Mouse (Mus musculus): ENCODE data around the gene Arhgap32.
"Not testable (repeated sequence)": the region's sequence is repeated elsewhere in the genome, so short reads cannot be mapped to it uniquely, and the experiment has no call there.

Arhgap32 gene

DNA sequence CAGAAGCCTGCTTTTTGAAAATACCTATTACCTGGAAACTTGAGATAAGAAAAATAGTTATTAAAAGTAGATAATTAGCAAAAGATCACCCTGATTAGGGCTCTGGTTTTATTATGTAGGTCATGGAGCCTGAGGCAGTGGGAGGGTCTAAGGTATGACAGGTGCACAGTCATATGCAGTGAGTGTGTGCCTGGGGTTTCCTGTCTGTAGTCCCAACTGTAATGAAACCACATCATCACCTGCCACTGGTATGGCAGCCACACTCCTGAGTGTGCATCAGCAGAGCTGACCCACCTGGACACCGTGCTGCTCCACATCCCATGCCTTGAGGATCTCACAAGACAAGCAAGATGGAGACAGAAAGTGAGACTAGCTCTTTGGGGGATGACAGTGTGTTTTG, at the start of gene Arhgap32:
TSS of gene Arhgap32 (plus strand) at position 351 of the 400 bp plus-strand sequence.
- no peak for DNase-seq (ENCODE audit: low spot score)

DNA sequence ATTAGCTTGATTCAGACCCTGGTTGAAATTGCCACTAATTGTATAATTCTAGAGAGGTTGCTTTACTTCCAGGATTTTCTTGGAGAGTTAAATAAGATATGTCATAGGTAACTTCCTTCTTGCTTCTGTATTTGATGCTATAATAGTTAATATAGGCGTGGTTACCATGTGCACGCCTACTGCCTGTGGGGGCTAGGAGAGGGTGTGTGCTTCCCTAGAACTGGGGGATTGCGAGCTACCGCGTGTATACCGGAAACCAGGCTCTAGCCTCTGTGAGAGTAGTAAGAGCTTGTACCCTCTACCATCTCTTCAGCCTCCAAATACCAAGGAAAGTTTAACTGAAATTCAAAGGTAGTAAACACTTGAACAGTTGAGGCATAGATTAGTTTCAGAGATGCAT, 43.2 kb upstream of the Arhgap32 start:
- DNase-seq (ENCODE audit: low spot score) = no peak

DNA sequence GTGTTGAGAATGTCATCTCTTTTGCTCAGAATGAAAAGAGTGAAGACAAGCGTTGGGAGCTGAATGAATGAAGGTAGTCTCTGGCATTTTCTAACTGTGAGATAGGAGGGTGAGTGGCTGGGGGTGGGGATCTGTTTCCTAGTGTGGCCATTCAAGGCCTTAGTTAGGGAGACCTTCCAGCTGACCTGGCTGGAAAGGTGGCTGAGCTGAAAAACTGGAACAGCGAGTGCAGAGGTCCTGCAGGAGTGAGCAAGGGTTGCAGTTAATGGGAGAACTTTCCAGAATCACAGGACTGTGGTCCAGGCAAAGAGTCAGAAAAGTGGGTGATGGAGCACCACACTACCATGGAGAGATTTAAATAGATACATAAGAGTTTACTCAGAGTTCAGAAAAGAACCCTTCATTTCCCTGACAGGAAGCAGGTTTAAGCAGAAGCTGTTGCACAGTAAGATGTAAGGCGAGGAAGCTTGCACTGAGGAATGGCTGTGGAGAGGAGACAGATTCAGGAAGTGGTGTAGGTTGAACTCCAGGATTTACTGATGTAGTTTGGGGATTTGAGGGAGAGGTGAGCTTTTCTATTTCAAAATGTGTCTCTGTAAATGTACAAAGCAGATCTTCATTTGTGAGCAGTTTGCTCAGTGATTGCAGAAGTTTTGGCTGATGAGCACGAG, 27.7 kb upstream of the Arhgap32 start:
- no peak for DNase-seq (ENCODE audit: low spot score)

DNA sequence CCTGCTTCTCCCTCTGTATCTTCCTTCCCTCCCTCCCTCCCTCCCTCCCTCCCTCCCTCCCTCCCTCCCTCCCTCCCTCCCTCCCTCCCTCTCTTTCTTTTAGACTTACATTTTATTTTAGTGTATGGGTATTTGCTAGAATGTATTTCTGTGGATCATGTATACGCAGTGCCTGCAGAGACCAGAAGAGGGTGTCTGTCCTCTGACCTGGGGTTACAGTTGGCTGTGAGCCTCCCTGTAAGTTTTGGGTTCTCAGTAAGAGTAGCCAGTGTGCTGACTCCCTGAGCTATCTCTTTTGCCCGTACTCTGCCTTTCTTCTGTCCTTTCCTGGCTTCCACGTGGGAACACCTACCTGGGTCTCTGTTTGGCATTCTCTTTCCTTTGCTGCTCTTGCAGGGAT, 27.1 kb upstream of the Arhgap32 start:
- DNase-seq (ENCODE audit: low spot score) = no peak

DNA sequence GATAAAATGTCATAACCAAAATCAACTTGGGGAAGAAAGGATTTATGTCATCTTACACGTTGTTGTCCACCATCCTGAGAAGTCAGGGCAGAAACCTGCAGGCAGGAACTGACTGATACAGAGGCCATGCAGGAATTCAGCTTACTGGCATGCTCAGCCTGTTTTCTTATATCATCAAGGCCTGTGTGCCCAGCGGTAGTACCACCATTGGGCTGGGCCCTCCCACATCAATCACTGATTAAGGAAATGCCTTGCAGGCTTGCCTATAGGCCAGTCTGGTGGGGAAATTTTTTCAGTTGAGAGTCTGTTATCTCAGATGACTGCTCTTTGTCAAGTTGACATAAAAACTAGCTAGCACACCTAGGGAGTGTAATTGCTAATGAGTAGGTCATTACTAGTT, 22.5 kb upstream of the Arhgap32 start:
- no peak for DNase-seq (ENCODE audit: low spot score)

DNA sequence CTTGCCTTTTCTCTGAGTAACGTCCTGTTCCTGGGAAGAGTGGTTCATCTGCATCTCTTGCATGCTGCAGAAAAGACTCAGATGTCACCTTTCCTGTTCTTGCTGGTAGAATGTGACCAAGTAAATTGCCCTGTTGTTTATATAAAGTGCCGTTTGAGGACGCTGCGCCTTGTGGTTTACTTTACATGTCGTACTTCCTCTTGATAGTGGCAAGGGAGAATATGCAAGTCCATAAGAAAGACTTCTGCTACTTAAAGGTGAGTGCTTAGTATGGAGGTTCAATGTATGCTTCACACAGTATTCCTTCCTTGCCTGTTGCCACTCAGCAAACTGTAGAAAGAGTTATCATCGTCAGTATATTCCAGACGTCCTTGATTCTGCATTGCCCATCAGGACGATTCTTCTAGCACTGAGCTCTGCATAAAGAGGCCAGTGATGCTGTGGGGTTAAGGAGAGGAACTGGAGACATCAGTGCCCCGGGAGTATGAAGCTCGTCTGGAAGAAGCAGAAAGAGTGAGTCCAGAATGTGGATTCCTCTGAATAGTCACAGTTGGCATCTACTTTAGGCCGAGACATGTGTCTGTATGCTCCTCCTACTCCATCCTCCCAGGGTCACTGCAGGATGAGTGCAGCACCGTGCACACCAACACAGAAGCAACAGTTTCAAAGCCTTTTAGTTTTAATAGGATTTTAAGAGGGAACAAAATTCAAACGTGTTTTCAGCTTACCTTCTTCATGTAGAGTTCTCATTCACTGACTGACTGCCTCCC, 21.4 kb upstream of the Arhgap32 start:
- DNase-seq (ENCODE audit: low spot score) = no peak

DNA sequence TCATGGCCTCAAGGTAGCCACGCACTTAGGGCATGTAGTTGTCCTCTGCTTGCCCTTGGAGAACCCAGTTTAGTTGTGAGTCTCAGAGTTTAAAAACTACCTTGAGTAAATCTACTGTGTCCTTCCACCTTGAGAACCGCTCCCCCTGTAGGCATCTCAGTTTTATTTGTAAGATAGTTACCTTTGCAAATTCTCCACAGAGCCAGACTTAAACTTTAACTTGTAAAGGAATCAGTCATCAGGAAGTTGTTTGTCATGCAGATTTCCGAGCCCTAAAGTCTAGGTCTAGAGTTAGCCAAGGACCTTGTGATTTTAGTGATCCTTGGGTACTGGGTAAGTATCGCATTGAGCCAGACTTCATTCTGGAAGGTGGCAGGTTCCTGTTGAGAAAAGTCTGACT, 20.4 kb upstream of the Arhgap32 start:
- no peak for DNase-seq (ENCODE audit: low spot score)

DNA sequence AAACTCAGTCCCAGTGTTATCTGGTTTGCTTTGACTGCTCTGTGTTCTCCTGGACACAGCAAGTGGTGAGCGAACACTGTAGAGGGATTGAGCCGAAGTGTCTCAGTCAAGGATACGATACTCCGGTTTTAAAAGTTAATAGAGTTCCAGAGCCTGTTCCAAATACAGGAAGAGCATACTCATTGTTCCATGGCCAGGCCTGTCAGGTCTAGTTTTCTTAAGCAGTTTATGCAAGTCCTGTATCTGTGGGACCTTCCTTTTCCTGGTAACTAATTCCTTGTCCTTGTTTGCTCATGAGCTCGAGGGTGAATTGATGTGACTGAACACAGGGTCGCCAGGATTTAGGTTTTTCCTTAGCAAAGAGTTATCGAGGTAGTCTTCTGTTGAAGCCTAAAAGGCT, 19.4 kb upstream of the Arhgap32 start:
- no peak for DNase-seq (ENCODE audit: low spot score)

DNA sequence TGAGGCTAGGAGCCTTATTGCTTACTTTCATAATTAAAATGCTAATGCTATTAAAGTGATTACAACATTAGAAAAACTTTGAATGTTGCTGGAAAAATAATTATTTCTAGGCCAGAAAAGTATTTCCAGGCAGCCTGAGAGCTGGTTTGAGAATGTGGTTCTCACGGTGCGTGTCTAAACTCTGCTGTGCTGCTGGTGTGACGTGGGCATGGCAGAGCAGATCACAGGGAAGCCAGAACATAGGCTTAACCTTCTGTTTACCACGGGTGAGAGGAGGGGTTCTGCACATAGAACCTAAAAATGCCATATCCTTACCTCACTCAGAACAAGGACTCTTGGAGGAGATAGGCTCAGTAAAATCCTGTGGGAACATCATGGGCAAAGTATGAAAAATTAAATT, 18.8 kb upstream of the Arhgap32 start:
- no peak for DNase-seq (ENCODE audit: low spot score)

DNA sequence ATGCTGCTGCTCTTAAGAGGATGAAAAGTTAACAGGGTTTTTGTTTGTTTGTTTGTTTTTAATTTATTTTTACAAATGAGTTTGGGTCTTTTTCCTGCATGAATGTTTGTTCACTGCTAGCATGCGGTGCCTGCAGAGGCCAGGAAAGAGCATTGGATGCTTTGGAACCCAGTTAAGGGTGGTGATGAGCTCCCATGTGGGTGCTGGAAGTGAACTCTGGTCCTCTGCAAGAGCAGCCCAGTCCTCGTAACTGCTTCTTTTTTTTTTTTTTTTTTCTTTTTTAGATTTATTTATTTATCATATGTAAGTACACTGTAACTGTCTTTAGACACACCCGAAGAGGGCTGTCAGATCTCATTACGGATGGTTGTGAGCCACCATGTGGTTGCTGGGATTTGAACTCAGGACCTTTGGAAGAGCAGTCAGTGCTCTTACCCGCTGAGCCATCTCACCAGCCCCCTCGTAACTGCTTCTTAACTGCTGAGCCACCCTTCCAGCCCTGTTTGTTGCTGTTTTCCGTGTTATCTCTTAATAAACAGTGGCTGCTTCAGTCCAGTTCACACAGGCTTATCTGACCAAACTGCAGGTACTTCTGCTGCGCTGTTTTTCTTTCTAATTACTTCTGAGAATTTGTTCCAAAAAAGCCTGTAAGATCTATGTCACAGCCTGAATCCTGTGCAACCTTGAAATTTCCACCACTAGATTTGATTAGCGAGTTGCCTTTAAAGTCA, 17.3 kb upstream of the Arhgap32 start:
- DNase-seq (ENCODE audit: low spot score) = no peak

DNA sequence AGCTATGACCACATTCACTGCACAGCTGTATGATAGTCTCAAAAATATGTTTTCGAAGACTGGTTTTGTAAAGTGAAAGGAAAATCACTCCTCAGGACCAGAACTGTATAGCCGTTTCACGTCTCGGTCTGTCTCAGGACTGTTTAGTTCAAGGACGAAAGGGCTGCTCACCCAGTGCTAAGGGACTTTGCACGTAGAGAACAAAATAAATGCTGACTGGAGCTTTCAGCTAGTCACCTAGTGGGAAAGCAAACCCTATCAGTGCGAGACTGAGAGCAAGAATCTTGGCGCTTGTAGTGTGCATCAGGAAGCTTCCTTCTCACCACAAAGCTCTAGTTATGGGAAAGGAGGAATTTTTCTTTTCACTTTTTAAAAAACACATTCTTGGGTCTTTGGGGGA, 15.4 kb upstream of the Arhgap32 start:
- DNase-seq (ENCODE audit: low spot score) = no peak

DNA sequence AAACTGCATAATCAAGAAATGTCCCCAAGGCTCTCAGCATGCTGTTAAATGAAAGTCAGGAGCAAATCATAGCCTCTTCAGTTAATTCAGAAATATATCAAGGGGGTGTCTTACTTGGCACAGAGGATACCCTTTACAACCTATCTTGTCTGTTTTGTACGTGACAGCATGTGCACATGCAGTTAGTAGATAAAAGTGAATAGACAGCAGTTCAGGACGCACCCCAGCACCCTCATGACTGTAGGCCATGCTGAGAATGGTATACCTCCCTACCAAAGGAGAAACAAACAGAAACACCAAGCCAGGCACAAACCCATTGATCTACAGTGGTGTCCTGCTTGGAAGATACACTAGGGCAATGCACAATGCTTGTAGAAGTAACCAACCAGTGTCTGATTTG, 14.4 kb upstream of the Arhgap32 start:
- DNase-seq (ENCODE audit: low spot score) = no peak

DNA sequence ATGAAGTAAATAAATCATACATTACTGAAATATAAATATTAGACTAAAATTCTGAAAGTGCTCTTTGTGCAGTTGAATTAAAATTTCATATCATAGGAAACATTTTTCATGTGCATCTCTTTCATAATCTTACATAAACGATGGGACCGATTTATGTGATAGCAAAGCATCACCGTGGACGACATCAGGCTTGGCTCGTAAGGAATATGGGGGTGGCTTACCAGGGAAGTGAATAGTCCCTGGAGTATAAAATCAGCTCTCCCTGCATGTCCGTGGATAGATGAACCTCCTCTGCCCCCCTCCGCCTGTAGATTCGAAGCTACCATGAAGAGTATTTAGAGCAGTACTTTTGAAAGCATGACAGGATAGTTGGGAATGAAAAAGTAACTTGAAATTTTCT, 11.3 kb upstream of the Arhgap32 start:
- DNase-seq (ENCODE audit: low spot score) = no peak

DNA sequence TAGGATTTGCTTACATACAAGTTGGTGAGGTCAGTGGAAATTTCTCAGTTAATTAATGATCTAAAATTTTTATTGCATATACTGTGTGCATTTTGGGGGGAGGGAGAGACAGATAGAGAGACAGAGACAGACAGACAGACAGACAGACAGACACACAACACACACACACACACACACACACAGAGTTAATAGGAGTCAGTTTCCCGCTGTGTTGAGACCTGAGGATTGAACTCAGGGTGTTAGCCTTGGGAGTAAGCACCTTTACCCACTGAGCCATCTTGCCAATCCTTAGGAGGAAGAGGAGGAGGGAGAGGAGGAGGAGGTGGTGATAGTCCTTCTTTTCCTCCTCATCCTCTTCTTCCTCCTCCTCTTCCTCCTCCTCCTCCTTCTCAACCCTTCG, 5.6 kb upstream of the Arhgap32 start:
- no peak for DNase-seq (ENCODE audit: low spot score)

DNA sequence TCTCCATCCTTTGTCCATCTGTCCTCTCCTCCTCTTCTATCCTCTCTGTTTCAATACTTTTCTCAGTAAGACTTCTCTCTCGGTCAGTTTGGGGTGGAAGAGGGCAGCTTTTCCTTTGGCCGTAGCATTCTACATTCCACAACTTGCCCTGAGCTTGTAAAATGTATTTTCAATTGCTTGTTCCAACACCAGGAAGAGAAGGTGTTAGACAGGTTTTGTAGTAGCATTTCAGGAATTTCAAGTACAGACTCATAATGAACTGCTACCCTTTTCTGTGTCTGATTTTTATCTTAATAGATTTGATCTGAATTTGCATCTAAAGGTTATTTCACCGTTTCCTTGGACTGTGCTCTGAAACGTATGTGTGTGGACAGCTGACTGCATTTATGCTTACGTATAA, 336 bp downstream of the Arhgap32 start:
- DNase-seq (ENCODE audit: low spot score) = no peak

DNA sequence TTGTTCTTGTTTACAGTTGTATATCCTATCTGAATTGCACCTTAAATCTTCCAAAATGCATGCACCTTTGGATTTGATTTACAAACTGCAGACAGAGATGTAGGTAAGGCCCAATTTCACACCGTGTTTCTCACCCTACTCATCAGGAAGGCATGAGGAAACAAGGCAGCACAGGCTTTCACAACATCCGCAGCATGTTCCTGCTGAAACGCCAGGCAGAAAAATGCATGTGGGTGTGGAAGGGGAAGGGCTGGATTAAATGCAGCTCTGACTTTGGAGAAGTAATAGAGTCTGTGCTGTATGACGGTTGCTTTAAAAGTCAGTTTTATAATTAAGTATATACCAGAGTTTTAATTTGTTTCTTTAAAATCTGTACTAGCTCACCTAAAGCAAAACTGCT, 1.9 kb downstream of the Arhgap32 start:
- DNase-seq (ENCODE audit: low spot score) = no peak

DNA sequence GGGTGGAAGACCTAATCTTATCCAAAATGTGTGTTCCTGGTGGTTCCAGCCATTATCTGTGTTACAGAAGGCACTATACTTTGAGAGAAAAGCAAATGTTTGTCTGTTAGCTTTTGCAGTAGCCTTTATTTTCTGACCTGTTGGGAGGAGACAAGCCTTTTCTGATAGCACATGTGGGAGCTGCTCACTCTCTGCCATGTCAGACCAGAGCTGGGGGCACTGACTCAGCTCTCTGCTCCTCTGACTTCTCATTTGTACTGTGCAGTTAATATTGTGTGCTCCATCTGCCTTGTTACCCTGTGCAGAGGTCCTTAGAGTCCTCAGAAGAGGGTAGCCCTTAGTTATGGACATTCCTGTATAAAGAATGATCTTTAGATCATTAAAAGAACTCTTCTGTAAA, 2.5 kb downstream of the Arhgap32 start:
- no peak for DNase-seq (ENCODE audit: low spot score)

DNA sequence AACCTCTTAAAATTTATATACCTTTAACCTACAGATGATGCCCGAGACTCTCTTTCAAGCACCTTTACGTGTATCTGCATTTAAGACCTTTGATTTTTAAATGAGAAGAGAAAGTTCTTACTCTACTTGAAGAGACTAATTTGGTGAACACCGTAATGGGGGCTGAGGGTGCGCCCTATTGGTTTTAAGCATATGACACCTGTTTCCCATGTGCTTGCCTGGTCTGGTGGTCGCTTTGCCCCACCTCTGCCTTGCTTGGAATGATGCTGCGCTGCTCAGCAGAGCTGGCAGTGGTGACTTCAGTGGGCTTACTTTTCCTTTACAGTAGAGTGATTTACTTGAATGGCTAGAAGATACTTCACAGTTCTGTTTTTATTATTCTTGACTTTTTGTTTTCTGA, 3.6 kb downstream of the Arhgap32 start:
- no peak for DNase-seq (ENCODE audit: low spot score)

DNA sequence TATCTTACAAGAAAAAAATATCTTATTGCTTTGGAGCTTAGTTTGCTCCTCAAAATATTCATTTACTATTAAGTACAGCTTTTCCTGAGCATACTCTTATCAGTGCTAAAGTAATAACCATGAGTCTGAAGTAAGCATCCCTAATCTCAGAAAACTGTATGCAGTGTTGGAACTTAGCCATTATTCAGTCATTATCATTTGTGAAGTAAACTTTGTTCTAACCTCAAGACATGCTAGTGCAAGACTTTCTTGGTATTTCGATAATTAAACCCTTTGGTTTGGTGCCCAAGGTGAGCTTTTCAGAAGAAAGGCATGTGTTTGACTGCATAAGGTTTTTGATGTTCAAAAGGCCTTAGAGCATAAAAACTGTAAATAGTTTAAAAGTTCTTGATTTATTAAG, 4.2 kb downstream of the Arhgap32 start:
- DNase-seq (ENCODE audit: low spot score) = no peak

DNA sequence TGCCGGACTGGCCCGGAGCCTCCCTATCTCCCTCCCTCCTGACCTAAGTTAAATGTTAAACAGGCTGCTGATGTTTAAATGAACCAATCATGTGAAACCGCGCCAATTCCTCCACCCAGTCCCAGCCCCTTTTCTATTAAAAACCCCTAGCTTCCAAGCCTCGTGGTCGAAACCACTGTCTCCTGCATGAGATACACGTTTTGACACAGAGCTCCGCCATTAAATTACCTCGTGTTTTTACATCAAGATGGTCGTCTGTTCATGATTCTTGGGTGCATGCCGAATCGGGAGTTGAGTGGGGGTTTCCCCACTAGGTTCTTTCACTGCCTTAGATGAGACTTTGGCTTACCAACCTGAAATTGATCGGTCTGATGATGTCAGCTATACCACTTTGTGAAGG, 5.3 kb downstream of the Arhgap32 start:
- DNase-seq (ENCODE audit: low spot score) = not testable (repeated sequence)

DNA sequence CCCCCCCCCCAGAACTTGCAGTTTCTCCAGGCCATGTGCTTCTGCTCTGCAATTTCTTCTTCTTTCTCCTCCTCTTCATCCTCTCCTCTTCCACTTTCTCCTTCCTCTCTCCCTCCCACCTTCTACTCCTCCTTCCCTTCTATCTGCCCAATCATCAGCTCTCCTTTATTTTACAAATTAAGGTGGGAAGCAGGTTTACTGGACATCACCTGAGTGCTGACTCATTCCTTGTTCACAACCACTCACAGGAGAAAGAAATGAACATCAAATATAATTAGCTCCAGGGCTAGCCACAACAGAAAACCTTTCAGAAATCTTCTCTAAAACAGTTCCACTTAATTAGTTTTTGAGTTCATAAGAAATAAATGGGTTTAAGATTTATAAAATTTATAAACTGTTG, 20.3 kb downstream of the Arhgap32 start:
- no peak for DNase-seq (ENCODE audit: low spot score)

DNA sequence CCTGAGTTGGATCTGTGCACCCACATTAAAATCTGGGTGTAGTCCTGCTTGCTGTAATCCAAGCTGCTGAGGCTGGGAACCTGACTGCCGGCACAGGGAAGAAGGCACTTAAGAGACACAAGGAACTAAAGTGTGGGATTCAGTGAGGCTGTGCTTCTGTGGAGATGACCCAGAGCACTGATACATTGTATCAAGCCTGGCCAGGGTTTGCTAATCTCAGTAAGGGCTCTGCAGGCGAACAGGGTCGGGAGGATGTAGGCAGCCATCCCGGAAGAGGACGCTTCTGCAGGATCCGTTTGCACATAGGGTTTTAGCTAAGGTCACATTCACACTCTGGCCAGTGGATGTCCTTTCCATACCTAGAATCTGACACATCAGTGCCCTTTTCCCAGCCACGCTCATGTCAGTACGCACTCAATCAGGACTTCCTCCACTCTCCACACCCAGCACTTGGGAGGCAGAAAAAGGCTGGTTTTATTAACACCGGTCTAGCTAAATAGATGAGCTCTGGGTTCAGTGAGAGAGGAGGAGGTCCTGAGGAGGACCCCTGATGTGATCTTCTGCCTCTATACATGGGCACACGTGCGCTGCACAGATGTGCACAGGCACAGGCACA, 20.9 kb downstream of the Arhgap32 start:
- no peak for DNase-seq (ENCODE audit: low spot score)
